Mouse (Mus musculus) E14TG2a.4 (cell line): ENCODE measurements around the gene 2900011O08Rik.

Experiments
- CTCF ChIP-seq: conservative IDR thresholded peaks from 2 replicates; pipeline ENCODE4 v1.5.1; 2014; ENCODE audit warnings: low read length
- NANOG ChIP-seq: IDR thresholded peaks from 2 replicates; pipeline ENCODE4 v1.6.1; 2014; ENCODE audit warnings: borderline replicate concordance, low read length, mixed read lengths
- POU5F1 ChIP-seq: IDR thresholded peaks from 2 replicates; pipeline ENCODE4 v1.6.1; 2014; ENCODE audit warnings: low read length, borderline replicate concordance

GRCm38 (mm10) chr16:14058541-14058940 lies 72.1 kb downstream of the 2900011O08Rik start:
- TF ChIP-seq CTCF (no peak), POU5F1 (no peak), NANOG (no peak; the same call in 1 of the 2 replicates)
